Mouse (Mus musculus) heart, adult 18-20 months (tissue): ENCODE measurements at regions not wholly inside any gene's neighbourhood (a gene's known extent, or its start where the extent isn't known, plus 50 kb on each side); places are given as distances from the start of the nearest gene placed in this dataset.
A peak's percentile ranks its signal among the peaks of the same experiment; 100 is the strongest.

Experiments
- DNase-seq, 2 experiments: peaks; one replicate each; pipeline ENCODE4 v3.0.0; 2021 to 2022; ENCODE audit warnings: mixed read lengths in 1 of 2

DNA sequence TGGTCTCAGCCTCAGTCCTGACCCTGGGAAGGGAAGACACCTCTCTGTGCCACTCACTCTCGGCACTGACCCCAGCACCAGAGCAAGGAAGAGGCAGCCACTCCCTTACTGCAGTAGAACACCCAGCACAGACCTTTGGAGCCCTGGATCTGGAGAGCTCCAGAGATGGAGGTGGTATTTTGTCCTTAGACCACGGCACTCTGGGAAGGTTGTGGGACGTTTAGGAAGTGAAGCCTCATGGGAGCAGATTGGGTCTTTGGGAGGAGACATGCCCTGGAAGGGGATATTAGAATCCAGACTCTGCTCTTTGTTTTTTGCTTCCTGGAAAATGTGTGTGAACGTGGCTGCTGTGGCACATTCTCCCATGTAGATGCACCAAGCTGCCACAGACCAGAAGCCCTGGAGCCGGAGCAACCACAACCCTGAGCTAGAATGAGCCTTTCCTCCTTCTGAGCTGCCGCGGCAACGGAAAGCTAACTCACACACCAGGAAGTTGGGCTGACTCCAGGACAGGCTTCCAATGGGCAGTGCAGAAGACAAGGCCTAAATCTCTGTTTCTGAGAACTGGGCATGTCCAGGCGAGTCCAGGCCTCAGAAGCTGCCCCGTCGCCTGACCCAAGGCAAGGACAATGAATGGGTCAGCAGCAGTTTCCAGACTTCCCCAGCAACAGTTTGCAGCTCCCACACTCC, 356.9 kb upstream of the Kcnab2 start:
- no peak for DNase-seq

DNA sequence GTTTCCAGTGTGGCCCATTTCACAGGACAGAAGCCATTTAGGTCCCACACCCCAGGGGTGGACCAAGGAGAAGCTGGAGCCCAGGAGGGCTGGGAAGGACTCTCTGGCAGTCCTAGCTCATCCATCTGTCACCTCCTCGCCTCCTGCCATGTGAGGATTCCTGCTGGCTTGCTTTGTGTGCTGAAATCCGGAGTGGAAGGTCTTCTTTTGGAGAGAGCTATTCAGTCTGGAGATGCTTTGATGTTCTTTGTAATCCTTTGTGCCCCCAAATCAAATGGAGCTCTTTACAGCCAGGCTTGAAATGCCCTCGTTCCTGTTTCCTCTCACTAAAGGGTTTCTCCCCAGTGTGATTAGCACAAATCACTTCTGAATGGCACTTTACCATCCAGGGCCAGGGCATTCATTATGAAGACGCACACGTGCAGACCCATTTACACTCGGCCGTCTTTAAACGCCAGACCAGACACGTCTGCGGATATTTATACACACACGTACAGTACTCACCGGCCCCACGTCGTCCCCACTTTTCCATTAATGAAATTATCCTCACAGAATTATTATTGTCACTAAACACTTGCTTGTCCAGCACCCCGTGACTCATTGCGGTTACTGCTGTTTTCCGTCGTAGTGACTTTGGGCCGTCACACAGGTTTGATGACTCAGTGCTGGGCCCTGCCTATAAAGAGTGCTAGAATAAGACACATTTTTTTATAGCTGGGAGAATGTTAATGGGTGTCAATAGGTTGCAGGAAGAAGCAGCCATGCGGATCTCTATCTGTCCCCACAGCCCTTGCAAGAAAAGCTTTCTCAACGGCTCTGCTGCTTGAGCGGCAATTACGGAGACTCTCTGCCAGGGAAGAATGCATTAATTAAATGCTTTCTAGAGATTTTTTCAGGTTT, 356.0 kb upstream of the Kcnab2 start:
- DNase-seq, result no peak

DNA sequence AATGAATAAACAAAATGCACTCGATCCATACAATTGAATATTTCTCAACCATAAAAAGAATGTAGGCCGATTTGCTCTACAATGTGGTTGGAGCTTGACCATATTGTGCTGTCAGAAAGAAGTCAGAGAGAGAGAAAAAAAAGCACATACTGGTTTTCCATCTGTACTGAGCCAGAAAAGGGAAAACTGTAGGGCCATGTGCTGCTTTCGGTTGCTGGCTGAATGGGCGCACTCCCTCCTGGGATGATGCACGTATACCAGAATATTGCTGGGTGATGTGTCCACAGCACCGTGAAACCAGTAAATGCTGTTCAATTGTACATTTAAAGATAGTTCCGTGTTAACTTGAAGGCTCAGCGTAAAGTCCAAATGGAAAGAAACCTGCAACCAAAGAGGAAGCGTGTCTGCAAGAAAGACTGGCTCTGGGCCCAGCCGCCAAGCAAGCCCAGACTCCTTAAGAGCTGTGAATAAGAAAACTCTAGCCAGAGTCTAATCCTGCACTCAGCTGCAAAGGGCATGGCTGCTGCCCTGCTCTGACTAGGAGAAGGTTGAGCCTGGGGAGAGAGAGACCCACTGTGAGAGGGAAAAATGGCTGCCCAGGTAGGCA, 355.2 kb upstream of the Kcnab2 start:
- no peak for DNase-seq

DNA sequence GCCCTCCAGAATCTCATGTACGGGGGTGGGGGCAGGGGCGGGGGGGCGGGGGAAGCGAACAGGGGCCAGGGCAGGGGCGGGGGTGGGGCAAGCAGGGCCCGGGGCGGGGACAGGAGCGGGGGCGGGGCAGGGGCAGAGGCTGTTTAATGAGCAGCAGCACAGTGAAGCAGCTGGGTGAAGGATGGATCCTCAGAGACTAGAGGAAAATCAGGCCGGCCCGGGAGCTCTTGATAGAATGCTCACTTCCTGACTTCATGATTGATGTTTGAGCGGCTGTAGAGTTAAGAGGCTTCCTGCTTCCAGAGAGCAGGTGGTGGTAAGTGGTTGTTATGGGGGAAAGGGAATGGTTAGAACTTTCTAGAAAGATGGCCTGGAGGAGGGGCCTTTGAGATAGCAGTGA, 347.5 kb upstream of the Kcnab2 start:
- DNase-seq, result no peak

DNA sequence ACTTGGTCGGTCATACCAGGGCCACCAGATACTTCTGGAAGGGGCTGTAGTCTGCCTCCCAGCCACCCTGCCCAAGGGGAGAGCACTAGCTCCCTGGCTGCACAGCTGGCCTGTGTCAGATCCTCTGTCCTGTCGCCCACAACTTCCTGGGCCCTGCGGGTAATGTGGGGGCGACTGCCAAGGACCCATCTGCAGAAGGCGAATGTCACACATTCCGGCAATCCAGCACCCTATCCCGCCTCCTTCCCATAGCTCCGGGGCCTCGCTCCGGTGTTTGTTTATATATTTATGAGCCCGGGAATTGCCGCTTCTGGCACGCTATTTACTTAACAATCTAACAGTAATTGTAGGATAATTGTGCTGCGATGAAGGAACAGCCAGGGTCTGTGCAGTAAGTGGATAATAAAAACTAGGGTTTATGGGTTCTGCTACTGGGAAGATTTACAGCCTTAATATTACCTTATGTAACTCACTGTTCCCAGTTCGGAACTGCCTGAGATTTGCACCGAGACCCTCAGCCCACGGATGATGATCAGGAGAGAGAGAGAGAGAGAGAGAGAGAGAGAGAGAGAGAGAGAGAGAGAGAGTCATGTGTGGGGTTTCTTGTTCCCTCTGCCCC, 338.6 kb upstream of the Kcnab2 start:
- DNase-seq, result no peak

DNA sequence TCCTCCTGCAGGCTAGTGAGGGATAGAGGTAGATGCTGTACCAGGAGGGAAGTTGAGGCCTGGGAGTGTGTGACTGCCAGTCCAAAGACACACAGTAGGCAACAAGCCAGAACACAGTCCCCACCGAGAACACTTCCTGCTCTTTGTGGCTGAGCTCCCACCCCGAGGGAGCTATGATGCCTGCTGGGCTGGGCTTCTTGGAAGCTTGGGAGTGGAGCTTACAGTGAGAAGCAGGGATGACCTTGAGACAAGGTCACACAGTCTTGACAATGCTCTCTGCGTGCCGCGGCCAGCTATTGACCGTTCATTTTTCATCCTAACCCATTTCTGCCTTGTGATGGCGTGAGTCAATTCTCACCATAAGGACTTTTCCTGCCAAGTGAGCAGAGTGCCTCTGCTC, 328.9 kb upstream of the Kcnab2 start:
- DNase-seq, result no peak

DNA sequence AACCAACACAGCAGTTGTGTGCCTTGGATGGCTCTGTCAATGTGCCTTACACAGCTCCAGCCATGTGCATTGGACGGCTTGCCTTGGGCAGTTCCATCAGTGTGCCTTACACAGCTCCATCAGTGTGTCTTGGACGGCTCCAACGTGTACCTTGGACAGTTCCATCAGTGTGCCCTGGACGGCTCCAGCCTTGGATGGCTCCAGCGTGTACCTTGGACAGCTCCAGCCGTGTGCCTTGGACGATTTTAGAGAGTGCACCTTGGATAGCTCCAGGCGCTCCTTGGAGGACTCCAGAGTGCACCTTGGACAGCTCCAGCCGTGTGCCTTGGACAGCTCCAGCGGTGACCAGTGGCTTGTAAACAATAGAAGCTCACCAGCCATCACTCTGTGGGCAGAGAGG, 321.7 kb upstream of the Kcnab2 start:
- DNase-seq, result peak; percentile 14 to 15

DNA sequence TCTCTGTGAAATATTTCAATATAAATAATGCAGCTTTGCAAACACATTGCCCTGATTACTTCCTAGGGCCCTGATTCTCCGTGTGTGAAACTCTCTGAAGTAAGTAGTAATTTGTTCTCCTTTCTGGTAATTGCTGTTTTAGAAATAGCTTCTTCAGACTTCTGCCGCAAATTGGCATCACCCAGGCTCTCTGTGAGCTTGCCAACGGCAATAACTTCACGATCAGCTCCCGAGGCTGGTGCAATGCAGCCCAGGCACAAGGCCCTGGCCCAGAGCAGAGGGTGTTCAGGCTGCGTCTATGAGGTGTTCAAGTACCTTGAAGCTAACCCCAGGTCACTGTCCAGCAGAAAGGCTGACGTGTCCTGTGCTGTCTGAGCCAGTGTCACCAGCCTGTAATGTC, 310.8 kb upstream of the Kcnab2 start:
- DNase-seq, result no peak

DNA sequence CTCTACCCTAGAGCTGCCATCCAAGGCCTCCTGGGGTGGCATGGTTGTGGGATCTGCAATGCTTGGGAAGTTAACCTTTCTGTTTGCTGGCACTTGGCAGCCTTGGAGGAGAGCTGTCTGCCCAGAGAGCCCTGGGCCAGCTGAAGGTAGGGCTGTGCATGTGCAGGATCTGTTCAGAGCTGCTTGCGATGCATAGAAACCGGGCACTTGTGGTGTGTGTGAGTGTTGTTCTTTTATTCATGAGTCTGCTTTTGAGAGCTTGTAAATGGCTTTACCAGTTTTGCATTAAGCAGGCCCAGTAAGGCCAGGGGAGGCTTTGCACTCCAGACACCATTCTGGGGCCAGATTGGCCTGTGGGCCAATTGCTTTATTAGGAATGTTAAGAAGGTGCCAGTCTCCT, 307.3 kb upstream of the Kcnab2 start:
- DNase-seq, result no peak

DNA sequence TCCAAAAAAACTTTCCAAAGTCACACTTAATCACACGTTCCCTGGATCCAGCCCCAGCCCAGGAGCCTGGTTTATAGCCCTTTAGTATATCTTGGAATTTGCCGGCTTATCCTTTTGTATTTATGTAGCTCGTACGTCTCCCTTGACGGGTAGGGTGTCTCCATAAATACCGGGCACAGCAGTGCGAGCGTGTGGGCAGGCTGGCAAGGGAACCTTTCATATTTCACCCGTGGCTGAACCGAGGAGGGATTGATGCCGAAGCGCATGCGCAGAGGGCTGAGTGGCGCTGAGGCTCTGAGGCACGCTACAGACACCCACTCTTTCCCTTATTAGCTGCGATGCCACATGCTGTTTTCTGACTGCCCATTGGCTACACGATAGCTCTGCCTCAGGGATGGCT, 301.9 kb upstream of the Kcnab2 start:
- DNase-seq, result no peak

DNA sequence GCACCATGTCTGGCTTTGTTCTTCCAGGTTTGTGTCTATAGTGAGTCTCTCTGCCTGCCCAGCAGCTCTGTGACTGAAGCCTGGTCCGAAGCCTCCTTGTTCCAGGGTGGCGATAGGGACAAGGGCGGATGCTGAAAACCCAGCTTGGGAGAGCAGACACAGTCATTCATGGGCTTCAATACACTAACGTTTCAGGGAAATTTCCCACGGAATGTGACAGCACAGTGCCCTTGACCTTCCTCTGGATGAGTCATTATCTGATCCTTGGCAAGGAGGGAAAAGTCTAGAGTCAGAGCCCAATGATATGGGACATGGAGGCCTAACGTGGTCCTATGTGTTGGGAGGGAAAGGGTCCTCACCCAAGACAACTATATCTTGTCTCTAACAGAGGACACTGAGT, 298.1 kb upstream of the Kcnab2 start:
- no peak for DNase-seq

DNA sequence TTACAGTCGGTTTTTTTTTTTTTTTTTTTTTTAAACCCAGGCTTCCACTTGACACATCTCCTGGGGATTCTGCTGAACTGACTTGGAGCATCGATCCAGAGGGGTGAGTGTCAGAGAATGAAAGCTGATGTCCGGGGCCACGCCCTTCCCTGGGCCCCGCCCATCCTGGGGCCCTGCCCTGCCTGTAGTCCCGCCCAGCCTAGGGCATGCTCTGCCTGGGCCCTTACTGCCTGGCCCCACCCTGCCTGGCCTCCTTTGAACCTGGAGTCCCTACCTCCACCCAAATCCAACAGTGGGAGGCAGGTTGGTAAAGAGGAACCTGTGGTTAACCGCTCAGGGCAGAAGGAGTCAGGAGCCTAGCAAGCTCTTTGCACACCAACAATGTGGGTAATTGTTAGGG, 293.7 kb upstream of the Kcnab2 start:
- DNase-seq, result no peak

DNA sequence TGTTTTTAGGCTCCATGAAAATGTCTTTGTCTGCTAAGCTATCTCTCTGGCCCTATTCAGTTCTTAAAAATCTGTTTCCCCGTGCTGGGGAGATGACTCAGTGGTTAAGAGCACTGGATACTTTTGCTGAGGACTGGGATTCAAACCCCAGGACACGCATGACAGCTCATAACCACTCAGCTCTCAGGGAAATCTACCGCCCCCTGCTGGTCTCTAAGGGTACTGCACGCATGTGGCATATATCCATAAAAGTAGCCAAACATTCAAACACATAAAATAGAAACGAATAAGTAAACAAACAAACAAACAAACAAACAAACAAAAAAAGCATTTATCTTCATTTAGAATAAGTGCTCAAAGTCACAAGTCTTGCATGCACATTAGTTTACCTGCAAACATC, 289.7 kb upstream of the Kcnab2 start:
- no peak for DNase-seq

DNA sequence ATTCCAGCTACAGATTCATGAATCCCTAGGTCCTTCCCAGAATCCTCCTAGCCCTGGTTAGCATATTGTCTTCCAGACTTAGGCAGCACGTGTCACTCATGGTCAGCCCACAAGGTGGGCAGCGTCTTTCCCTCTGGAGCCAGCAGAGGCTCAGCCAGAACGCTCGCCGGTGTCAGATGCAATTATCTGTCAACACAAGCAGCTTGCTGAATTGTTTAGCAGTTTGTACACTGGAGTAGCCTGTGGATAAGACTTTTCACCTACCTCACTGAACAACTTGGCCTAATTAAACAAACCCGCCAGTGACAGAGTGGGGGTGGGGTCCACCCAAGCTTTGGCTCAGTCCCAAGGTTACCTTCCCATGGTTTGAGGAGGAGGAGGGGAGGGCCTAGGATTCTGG, 285.4 kb upstream of the Kcnab2 start:
- DNase-seq, result no peak

DNA sequence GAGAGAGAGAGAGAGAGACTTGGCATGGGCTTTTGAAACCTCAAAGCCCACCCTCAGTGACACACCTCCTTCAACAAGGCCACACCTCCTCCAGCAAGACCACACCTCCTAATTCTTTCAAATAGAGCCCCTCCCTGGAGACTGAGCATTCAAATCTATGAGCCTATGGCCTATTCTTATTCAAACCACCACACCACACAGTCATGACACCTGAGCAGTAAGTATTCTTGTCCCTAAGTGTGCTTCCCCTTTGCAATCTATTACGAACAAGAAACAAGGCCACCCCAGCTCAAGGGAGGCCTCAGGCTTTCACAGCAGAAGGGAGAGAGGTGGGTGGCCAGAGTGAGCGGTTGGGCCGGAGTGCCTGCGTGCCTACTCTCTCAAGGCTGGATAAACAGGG, 284.9 kb upstream of the Kcnab2 start:
- no peak for DNase-seq

DNA sequence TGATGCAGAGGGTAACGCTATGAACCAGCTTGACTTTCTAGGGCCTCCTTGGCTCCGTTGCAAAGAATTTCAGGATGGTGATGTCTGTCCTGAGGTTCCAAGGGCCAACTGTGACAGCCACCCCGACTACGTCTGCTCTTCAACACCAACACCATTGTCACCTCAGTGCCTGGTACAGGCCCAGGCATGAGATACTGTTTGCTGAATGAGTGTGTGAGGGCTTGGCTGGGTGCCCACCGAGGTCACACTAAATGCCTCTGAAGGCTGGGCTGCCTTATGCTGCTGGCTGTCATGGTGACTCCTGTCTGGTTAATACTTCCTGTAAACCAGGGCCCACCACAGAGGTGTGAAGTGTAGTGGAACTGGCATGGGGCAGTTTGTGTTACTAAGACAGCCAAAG, 279.5 kb upstream of the Kcnab2 start:
- no peak for DNase-seq

DNA sequence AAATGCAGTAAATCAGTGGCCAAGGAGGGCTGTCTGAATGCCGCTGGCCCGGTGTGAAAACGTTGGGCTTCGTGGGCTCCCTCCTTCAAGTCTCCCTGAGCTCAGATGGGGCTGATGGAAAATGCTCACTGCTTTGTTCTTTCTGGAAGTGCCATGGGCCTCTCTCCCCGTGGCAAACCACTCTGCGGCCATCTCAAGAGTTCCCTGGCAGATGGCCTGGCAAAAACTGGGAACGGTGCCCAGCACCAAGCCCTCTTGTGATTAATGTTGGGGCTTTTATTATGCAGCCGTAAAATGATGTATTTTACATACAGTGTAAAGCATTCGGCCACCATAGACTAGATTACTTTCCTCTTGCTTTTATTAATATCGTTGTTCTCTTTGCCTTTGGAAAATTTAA, 278.9 kb upstream of the Kcnab2 start:
- peak; percentile 30 to 36 for DNase-seq

DNA sequence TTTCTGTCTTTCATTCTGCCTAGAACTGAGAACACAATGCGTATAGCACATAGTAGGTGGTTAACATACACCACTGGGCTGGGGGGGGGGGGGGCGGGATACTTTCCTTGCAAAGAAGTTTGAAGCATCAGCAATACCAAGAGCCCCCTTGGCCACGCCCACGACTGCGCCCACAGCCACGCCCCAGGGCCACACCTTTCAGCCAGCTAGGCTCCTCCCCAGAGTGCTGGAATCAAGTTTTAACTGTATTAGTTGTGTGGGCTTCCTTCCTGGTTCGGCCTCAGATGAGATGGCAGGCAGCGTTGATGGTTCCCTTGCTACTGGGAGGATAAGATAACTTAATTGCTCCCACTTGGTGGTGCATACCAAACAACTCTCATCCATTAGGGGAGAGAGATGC, 278.1 kb upstream of the Kcnab2 start:
- DNase-seq, result no peak

DNA sequence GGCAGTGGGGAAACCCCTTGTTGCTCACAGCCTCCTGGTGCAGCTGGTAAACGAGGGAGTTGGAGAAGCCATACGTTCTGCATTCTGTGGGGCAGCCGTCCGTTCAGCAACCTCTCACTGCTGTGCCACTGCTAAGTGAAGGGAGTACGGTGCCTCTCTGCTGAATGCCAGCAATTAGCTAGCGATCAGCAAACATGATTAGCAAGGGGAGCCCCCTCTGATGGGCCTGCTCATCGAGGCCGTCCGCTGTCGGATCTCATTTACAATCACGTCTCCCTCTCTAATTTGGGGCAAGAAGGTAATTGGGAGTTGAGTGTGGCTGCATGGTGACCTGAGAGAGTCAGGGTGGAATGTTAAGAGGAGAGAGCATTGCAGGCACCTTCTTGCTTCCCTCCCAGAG, 266.7 kb upstream of the Kcnab2 start:
- no peak for DNase-seq

DNA sequence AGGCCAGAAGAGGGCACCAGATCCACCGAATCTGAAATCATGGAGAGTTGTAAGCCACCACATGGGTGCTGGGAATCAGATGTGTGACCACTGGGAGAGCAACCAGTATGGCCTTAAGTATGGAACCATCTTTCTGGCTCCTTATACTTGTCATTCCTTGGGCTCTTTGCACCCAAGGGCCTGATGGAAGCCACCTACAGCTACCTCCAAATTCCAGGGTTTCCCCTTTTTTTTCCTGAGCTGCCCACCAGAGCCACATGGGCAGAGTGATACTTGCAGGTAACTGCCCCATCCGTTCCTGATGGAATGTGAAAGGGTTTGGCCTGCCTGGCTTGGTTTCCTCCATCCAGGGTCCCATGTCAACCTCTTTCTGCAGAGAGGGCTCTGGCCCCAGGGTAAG, 255.3 kb upstream of the Kcnab2 start:
- no peak for DNase-seq

DNA sequence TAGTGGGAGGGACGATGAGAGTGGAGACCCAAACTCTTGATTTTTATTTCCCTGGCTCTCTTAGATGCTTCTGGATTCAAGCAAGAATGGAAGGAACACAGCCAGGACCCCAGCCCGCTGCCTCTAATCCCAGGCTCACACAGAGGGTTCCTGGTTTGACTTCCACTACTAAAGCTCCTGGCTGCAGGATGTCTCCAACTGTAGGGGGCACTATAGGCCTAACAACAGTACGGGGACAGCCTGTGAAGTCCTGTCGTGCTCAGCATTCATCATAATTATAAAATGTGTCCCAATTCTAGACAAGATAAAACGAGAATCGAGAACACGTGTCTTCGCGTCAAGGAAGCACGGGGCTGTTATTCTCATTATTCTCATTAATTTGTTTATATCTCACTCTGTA, 254.3 kb upstream of the Kcnab2 start:
- DNase-seq, result no peak

DNA sequence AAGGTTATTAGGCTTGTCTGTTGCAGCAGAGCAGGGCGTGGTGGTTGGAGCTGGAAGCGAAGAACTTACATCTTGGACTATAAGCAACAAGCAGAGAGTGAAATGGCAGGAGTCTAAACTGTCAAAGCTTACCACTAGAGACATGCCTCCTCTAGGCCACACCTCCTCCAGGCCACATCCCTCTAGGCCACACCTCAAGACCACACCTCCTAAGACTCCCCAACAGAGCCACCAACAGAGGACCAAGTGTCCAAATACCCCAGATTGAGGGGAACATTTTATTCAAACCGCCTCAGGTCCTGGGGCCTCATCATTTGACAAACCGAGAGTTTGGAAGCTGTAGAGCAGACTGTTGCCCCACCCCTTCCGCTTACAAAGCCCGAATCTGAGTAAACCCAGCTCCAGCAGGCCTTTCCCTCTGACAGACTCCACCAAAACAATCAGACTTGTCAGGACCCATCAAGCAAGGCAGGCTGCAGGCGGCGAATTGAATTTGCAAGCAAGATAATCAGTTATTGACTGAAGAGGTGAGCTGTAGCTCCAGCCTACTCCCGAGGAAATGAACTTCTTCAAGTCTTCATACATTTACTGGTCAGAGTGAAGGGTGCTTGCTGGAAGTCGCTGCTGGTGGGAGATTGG, 253.5 kb upstream of the Kcnab2 start:
- no peak for DNase-seq

DNA sequence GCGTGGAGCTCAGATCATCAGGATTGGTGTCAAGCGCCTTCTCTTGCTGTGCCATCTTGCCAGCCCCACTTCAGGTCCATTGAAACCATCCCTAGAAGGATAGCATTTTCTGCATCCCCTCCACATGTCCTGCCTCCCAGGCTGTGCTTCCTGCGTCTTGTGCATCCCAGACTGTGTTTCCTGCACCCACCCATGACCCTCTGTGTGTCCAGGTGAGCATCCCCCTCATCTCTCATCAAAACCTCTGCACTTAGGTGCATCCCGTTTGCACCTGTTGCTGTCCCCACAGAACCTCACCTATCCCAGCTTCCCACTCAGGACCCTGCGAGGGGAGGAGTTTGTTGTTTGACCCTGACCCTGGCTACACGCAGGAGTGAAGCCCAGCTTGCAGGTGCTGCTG, 251.8 kb upstream of the Kcnab2 start:
- no peak for DNase-seq
